In the genomic region with DNA sequence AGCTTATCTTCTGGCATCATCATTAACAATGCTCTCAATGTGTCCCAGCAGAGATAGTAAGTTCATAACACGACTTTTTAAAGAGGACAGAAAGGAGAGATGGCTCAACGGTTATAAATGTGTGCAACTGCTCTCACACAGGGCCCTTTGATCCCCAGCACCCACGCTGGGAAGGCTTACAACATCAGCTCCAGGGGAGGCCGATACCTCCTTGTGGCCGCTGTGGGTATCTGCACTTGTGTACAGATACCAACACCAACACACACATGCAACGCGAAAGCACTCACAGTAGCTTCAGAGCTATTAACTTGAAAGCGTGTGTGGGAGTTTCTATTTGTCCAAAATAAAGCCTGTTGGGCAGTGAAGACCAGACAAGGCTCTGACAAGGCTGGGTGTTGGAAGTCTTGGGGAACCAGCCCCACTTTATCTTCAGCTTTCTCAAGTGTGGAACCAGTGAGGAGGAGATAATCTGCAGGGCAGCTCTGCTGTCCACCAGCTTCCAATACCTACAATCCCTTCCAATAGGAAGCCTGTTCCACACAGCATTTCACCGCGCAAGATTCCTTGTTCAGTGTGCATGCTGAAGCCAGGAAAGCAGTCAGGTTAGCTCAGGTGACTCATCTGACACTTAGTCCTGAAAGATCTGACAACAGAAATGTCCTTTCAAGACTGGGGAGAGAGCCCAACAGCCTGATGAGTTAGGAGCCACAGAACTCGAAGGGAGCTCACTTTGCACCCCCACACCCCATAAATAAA, we compare ENCODE assay signal across 8 mouse cellular contexts. TPM values are rescaled to one million over a fixed set of nuclear protein-coding genes. Genes with fewer than 3 reads are reported as not detected.
DNase-seq lines count a peak whose midpoint lies in the region; ATAC-seq and TF ChIP-seq lines count a peak whose summit lies in the region.

No protein-coding gene starts in this region.

- H3K9ac ChIP-seq in hindbrain, embryonic 12.5 days: 0 out of 2 replicates have a peak overlapping the region, but pooled peaks have one; percentile 73
- H3K9ac ChIP-seq in liver, postnatal 0 days (replicated peaks): 0 out of 2 replicates have a peak overlapping the region, but pooled peaks have one; percentile 30

- H3K27ac ChIP-seq in kidney, adult 2 months (ENCODE audit: insufficient read depth, low read depth, low read length): no peak overlapping the region
- no peak overlapping the region for H3K27ac ChIP-seq in bone marrow macrophage, adult 2 months (ENCODE audit: insufficient read depth, low read depth, low read length)
- H3K27ac ChIP-seq in hindbrain, embryonic 12.5 days: no peak overlapping the region
- H3K27ac ChIP-seq in liver, postnatal 0 days (ENCODE audit: low read depth): no peak overlapping the region
- no peak overlapping the region for H3K27ac ChIP-seq in small intestine, adult 2 months (ENCODE audit: insufficient read depth, low read depth, low read length)

- H3K4me3 ChIP-seq in kidney, adult 2 months (ENCODE audit: insufficient read depth, low read depth, low read length): no peak overlapping the region
- peak overlapping the region; percentile 75 for H3K4me3 ChIP-seq in bone marrow macrophage, adult 2 months (ENCODE audit: insufficient read depth, low read length)
- H3K4me3 ChIP-seq in hindbrain, embryonic 12.5 days: peak overlapping the region; percentile 69; the same call in 1 of the 2 replicates
- peak overlapping the region; percentile 19; the same call in 1 of the 2 replicates for H3K4me3 ChIP-seq in liver, postnatal 0 days (ENCODE audit: low read depth, low read length)
- peak overlapping the region; percentile 3; the same call in 1 of the 2 replicates for H3K4me3 ChIP-seq in small intestine, adult 2 months (ENCODE audit: low read depth, low read length)

- TF ChIP-seq EP300 in liver, postnatal 0 days (IDR thresholded peaks at IDR 0.05; ENCODE audit: low read depth): no peak

- peak; percentile 27 for DNase-seq in kidney, adult 2 months
- no peak for DNase-seq in kidney, adult 8-10 months
- DNase-seq in liver, postnatal 0 days: peak; percentile 57
- DNase-seq in yolk sac, embryonic 10.5 days (ENCODE audit: low spot score): no peak
- no peak for DNase-seq in gastrocnemius, postnatal 25 days

- H3K36me3 ChIP-seq in kidney, adult 2 months (ENCODE audit: control insufficient read depth, insufficient read depth, low read length): no peaks in the 10 kb centered on the region
- peaks cover 5% of the 10 kb centered on the region; the same call in 1 of the 2 replicates for H3K36me3 ChIP-seq in hindbrain, embryonic 12.5 days
- H3K36me3 ChIP-seq in liver, postnatal 0 days (replicated peaks; ENCODE audit: insufficient read depth, low read length): no peaks in the 10 kb centered on the region
- peaks cover 4% of the 10 kb centered on the region for H3K36me3 ChIP-seq in small intestine, adult 2 months (ENCODE audit: control insufficient read depth, insufficient read depth, low read length)

- peak overlapping the region; percentile 86 for H3K4me2 ChIP-seq in hindbrain, embryonic 12.5 days (replicated peaks)
- H3K4me2 ChIP-seq in liver, postnatal 0 days (ENCODE audit: low read depth, low read length): peak overlapping the region; percentile 100

- no peaks in the 10 kb centered on the region; the same call in 1 of the 2 replicates for H3K4me1 ChIP-seq in kidney, adult 2 months (ENCODE audit: control insufficient read depth, insufficient read depth, low read length)
- H3K4me1 ChIP-seq in bone marrow macrophage, adult 2 months (ENCODE audit: control insufficient read depth, insufficient read depth, low read length): peaks cover 8% of the 10 kb centered on the region
- H3K4me1 ChIP-seq in hindbrain, embryonic 12.5 days: peaks cover 22% of the 10 kb centered on the region
- peaks cover 27% of the 10 kb centered on the region for H3K4me1 ChIP-seq in liver, postnatal 0 days (ENCODE audit: insufficient read depth)
- H3K4me1 ChIP-seq in small intestine, adult 2 months (ENCODE audit: control insufficient read depth, insufficient read depth, insufficient read length, low read length): peaks cover 8% of the 10 kb centered on the region

- WGBS in kidney, adult 2 months: 72% methylated on average over 11 of the region's 11 CpGs
- 80% methylated on average over 11 of the region's 11 CpGs for WGBS in hindbrain, embryonic 12.5 days
- WGBS in liver, postnatal 0 days (ENCODE audit: insufficient replicate concordance): 63% methylated on average over 11 of the region's 11 CpGs
- 61% methylated on average over 11 of the region's 11 CpGs for WGBS in small intestine, adult 2 months

- TF ChIP-seq CTCF in kidney, adult 2 months (conservative IDR thresholded peaks at IDR 0.05; ENCODE audit: insufficient read depth, insufficient read length, low read depth, low read length): peak; percentile 53
- peak; percentile 17; the same call in 1 of the 2 replicates for TF ChIP-seq CTCF in bone marrow macrophage, adult 2 months (IDR thresholded peaks at IDR 0.05; ENCODE audit: low read depth, low read length)
- peak; percentile 69 for TF ChIP-seq CTCF in liver, postnatal 0 days (IDR thresholded peaks at IDR 0.05; ENCODE audit: low read depth)
- TF ChIP-seq CTCF in small intestine, adult 2 months (IDR thresholded peaks at IDR 0.05; ENCODE audit: extremely low read depth, insufficient read length, insufficient replicate concordance, low read depth, low read length): peak; percentile 52; the same call in 1 of the 2 replicates

- TF ChIP-seq POLR2A in kidney, adult 2 months (IDR thresholded peaks at IDR 0.05; ENCODE audit: low read depth, low read length): no peak
- TF ChIP-seq POLR2A in bone marrow macrophage, adult 2 months (IDR thresholded peaks at IDR 0.05; ENCODE audit: borderline replicate concordance, low read depth, low read length): no peak
- no peak for TF ChIP-seq POLR2A in small intestine, adult 2 months (IDR thresholded peaks at IDR 0.05; ENCODE audit: low read depth, low read length)

- H3K27me3 ChIP-seq in kidney, adult 2 months (replicated peaks; ENCODE audit: control insufficient read depth, insufficient read depth, low read length): no peaks in the 10 kb centered on the region
- no peaks in the 10 kb centered on the region for H3K27me3 ChIP-seq in hindbrain, embryonic 12.5 days
- H3K27me3 ChIP-seq in liver, postnatal 0 days (ENCODE audit: insufficient read depth, low read length): no peaks in the 10 kb centered on the region
- H3K27me3 ChIP-seq in small intestine, adult 2 months (ENCODE audit: control insufficient read depth, insufficient read depth, low read length): no peaks in the 10 kb centered on the region

- ATAC-seq in hindbrain, embryonic 12.5 days (ENCODE audit: low FRiP score): no peak
- no peak for ATAC-seq in liver, postnatal 0 days

- H3K9me3 ChIP-seq in hindbrain, embryonic 12.5 days (replicated peaks): no peaks in the 10 kb centered on the region
- no peaks in the 10 kb centered on the region for H3K9me3 ChIP-seq in liver, postnatal 0 days (ENCODE audit: low read length)

RNA-seq across cellular contexts. Expression of gene Dgke, which starts 8.0 kb away (rescaled TPM):
- polyA plus RNA-seq in kidney, adult 2 months (2012; rRNA removed): 2.4 and 2.8 TPM in 2 replicates
- 3.4 and 4.4 TPM in 2 replicates for polyA plus RNA-seq in bone marrow macrophage, adult 2 months (2012; ENCODE audit: insufficient read depth, insufficient read length, missing spikeins)
- polyA plus RNA-seq in hindbrain, embryonic 12.5 days (2016; fragmentation: Nextera tagmentation; extraction: Ambion mirVana): 10.6 and 11.9 TPM in 2 replicates
- 0.53 and 0.60 TPM in 2 replicates for polyA plus RNA-seq in liver, postnatal 0 days (2015; fragmentation: Nextera tagmentation; extraction: Ambion mirVana)
- polyA plus RNA-seq in small intestine, adult 2 months (2012; rRNA removed): 2.1 and 3.2 TPM in 2 replicates
- total RNA-seq in gastrocnemius, postnatal 25 days (2021): 1 to 10 TPM; 2.5 to 2.7 TPM

RNA-seq across cellular contexts. Expression of gene Gm525, which starts 14.9 kb away (rescaled TPM):
- polyA plus RNA-seq in kidney, adult 2 months (2012; rRNA removed): 0.69 and 1.6 TPM in 2 replicates
- polyA plus RNA-seq in bone marrow macrophage, adult 2 months (2012; ENCODE audit: insufficient read depth, insufficient read length, missing spikeins): not detected in 2 replicates
- polyA plus RNA-seq in hindbrain, embryonic 12.5 days (2016; fragmentation: Nextera tagmentation; extraction: Ambion mirVana): 0.58 TPM in 1 of 2 replicates, not detected in the other
- polyA plus RNA-seq in liver, postnatal 0 days (2015; fragmentation: Nextera tagmentation; extraction: Ambion mirVana): 0.31 and 0.39 TPM in 2 replicates
- polyA plus RNA-seq in small intestine, adult 2 months (2012; rRNA removed): not detected in 2 replicates
- total RNA-seq in gastrocnemius, postnatal 25 days (2021): not detected

RNA-seq across cellular contexts. Expression of gene Trim25, which starts 59.5 kb away (rescaled TPM):
- 27.3 and 35.0 TPM in 2 replicates for polyA plus RNA-seq in kidney, adult 2 months (2012; rRNA removed)
- 85.2 and 95.7 TPM in 2 replicates for polyA plus RNA-seq in bone marrow macrophage, adult 2 months (2012; ENCODE audit: insufficient read depth, insufficient read length, missing spikeins)
- 3.3 and 4.4 TPM in 2 replicates for polyA plus RNA-seq in hindbrain, embryonic 12.5 days (2016; fragmentation: Nextera tagmentation; extraction: Ambion mirVana)
- polyA plus RNA-seq in liver, postnatal 0 days (2015; fragmentation: Nextera tagmentation; extraction: Ambion mirVana): 20.4 and 20.6 TPM in 2 replicates
- 57.2 and 129 TPM in 2 replicates for polyA plus RNA-seq in small intestine, adult 2 months (2012; rRNA removed)
- 1 to 10 TPM; 6.0 to 7.9 TPM for total RNA-seq in gastrocnemius, postnatal 25 days (2021)

Comparison
In these comparisons a context has a peak if more than half of its experiments do, and no peak if none do; other contexts are left out.
1. DNase-seq: peak in kidney, adult 2 months (single experiment) and liver, postnatal 0 days (single experiment); none in kidney, adult 8-10 months (0 of 2), yolk sac, embryonic 10.5 days (single experiment) and gastrocnemius, postnatal 25 days (single experiment).
2. CTCF ChIP-seq: peak in every context shown above with its lines; median percentile 69 in liver, postnatal 0 days; 53 in kidney, adult 2 months; 52 in small intestine, adult 2 months; 17 in bone marrow macrophage, adult 2 months.